Mouse (Mus musculus) embryonic facial prominence, embryonic 13.5 days (tissue): ENCODE results near the gene Nipsnap3a. TPM values are rescaled to one million over a fixed set of nuclear protein-coding genes. Genes with fewer than 3 reads are reported as not detected.

Experiments
- polyA plus RNA-seq: library from polyadenylated mRNA; unstranded; fragments of >200 nt; fragmentation: Nextera tagmentation; extraction: Ambion mirVana; gene quantifications from 2 replicates; pipeline ENCODE4 v1.2.1, GENCODE M21; 2015

The Nipsnap3a gene
- polyA plus RNA-seq, 1 experiment from 2014 or later = not detected

Other genes starting within 250 kb of the Nipsnap3a start
- gene Olfr275, start 174.7 kb upstream of the Nipsnap3a start, polyA plus RNA-seq = not detected in 2 replicates
- gene Olfr273, start 130.0 kb upstream of the Nipsnap3a start, polyA plus RNA-seq = not detected in 2 replicates
- not detected in 2 replicates for gene Olfr272, start 70.1 kb upstream of the Nipsnap3a start, polyA plus RNA-seq
- gene Olfr270, start 24.7 kb upstream of the Nipsnap3a start, polyA plus RNA-seq = not detected in 2 replicates
- gene Nipsnap3b, start 22.6 kb downstream of the Nipsnap3a start, polyA plus RNA-seq = 58.9 and 60.1 TPM in 2 replicates
- gene Abca1, start 170.6 kb downstream of the Nipsnap3a start, polyA plus RNA-seq = 7.2 and 8.7 TPM in 2 replicates